Mouse (Mus musculus): ENCODE results near the gene 6430571L13Rik.

6430571L13Rik gene

DNA sequence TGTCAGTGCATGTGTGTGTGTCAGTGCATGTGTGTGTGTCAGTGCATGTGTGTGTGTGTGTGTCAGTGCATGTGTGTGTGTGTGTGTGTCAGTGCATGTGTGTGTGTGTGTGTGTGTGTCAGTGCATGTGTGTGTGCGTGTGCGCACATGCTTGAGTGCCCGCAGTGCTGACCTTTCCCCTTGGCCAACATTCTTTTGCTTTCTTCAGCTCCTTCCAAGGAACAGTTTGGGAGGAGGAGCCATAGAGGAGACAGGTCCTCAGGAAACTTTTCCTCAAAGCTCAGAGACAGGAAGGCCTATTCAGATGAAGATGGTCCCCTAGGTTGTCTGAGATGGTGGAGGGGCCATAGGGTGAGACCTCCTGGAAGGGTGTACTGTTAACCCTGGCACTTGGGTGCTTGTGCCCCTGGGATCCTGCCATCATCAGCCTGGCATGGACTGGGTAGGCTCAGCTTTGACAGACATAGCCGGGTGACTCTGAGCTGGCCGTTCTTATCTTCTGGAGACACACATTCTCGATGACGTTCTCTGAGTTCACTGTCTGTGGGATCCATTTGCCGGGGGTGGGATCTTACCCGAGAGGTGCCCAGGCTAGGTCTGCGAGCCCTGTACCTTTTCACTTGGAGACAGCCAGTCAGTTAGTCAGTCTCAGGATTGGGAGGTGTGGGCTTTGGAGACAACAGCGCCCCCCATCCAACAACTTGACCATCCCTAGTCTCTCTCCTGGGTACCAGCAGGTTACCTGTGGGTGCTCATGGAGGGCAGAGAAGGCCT is 33.1 kb upstream of the 6430571L13Rik start:
- no peak for DNase-seq

GRCm38 (mm10) chr9:107307886-107308285 is 32.5 kb upstream of the 6430571L13Rik start:
- no peak for DNase-seq

GRCm38 (mm10) chr9:107308346-107309000 is 31.9 kb upstream of the 6430571L13Rik start:
- DNase-seq, result no peak

GRCm38 (mm10) chr9:107309171-107309570 is 31.2 kb upstream of the 6430571L13Rik start:
- DNase-seq, result no peak

GRCm38 (mm10) chr9:107309600-107309999 is 30.8 kb upstream of the 6430571L13Rik start:
- no peak for DNase-seq

DNA sequence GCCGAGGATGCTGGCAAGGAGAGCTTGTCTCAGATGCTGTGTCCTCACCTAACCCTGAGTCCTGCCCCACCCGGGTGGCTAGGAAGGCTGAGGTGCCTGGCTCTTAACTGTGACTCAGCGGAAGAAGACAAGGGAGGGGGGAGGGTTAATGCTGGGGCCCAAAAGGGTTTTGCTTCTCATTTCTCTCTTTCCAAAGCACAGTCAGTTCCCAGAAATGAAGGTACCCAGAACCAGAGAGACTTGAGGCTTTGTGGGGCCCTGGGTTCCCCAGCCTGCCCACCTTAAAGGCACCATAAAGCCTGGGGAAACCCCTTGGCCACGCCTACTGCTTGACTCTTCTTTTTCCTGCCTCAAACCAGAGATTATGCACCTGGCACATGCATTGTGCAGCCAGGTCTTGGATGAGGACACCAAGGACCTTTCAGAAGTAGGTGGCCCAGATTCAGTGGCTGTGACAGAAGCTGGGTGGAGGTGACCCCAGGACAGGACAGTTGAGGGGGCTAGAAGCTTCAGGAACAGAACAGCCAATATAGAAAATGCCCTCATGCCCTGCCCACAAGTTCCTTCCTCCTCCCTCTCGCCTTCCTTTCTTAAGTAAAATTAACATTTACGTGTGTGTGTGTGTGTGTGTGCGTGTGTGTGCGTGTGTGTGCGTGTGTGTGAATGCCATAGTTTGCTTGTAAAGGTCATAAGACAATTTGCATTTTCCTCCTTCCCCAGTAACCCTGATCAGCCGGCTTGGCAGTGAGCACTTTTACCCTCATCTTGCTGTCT is 27.4 kb upstream of the 6430571L13Rik start:
- no peak for DNase-seq

DNA sequence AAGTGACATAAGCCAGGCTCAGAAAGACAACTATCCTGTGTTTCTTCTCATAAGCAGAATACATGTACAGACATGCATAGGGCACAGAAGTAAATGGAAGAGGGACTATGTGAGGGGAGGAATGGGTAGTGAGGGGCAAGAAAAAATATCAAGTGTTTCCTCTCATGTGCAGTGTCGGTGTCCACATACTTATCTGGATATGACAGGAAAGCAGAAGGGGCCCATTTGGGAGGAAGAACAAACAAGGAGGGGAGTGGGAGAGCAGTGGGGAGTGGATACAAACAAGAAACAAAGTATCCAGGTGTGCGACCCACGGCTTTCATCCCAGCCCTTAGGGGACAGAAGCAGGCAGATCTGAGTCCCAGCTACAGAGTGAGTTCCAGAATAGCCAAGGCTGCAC is 26.5 kb upstream of the 6430571L13Rik start:
- DNase-seq, result no peak

GRCm38 (mm10) chr9:107315791-107316190 is 24.6 kb upstream of the 6430571L13Rik start:
- DNase-seq, result no peak

DNA sequence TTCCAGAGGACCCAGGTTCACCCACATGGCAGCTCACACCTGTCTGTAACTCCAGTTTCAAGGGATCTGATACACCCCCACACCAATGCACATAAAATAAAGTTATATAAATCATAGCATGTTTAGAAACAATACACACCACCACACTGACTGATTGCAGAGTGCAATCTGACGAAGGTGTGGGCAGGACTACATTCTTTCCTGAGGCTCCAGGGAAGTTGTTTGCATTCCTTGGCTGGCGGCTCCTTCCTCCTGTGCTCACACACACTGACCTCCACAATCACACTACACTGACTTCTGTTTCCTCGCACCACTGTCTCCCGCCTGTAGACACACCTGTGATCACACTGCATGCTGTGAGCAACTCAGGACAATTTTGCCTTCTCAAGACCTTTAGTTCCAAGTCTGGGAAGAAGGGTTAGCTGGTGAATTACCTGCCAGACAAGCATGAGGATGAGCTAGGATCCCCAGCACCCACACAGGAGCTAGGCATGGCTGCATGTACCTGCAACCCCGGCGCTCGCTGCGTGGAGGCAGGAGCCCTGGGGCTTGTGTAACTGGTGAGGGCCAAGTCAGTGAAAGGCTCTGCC is 17.8 kb upstream of the 6430571L13Rik start:
- no peak for DNase-seq

- DNase-seq, result peak; percentile 64
These were observed 16.8 kb upstream of the 6430571L13Rik start for GRCm38 (mm10) chr9:107323558-107323957.

DNA sequence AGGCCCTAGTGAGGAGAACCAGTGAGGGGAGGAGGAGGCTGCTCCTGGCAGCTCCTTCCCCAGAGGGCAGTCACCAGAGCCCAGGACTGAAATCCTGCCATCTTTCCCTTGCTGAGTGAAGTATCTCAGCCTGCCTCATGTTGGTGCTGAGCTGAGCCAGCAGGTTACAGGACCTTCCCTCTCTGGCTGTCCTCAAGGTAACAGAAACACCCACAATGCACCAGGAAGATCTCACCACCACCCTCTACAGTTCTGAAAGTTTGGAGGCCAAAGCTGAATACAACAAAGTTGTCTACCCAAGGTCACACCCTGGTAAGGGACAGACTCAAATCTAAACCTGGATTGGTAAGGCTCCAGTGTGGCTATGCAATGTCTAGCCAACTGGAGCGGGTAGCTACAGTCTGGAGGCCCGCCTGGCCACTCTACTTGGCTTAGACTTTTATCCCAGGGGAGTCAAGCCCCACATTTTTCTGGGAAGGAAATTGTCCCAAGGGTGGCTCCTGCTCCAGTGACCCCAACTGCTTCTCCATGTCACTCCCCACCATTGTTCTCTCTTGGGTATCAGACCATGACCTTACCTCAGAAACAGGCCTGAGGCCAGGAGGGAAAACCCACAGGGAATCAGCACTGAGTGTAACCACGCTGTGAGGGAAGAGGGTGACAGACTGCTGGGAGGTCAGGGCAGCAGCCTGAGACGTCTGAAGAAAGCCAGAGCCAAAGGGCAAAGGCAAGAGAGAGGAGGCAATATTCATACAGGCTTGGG is 15.4 kb upstream of the 6430571L13Rik start:
- DNase-seq, result no peak

GRCm38 (mm10) chr9:107325904-107326303 is 14.5 kb upstream of the 6430571L13Rik start:
- no peak for DNase-seq

DNA sequence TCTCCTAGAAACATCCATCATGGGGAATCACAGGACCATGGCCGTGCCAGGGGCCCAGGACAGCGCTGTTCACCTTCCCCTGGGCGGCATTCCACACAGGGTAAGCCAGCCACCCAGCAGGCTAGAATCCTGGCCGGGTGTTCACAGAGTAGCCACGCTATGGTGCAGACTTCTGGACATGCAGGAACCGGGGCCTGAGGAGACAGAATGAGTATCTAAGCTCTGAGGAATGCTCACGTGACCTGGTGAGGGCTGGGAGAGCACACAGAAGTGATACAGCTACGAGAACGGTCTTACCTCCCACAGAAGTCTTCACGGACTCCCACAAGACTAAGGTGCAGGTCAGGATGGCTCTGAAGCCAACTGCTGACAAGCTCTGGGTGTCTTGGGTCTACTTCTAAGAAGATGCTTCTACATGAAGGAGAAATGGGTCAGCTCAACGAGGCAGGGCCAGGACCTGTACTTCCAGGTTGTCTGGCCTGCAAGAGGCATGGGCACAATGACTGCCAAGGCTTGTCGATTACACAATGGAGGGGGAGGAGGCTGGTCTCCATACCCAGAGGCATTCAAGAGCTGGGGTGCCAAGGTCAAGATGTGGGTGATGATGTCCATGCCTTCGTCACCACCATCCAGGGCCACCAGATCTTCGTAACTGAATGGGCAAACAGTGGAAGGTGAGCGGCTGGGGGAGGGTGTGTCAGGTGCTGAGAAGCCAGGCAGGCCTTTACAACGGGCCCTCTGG is 12.4 kb upstream of the 6430571L13Rik start:
- DNase-seq, result no peak

DNA sequence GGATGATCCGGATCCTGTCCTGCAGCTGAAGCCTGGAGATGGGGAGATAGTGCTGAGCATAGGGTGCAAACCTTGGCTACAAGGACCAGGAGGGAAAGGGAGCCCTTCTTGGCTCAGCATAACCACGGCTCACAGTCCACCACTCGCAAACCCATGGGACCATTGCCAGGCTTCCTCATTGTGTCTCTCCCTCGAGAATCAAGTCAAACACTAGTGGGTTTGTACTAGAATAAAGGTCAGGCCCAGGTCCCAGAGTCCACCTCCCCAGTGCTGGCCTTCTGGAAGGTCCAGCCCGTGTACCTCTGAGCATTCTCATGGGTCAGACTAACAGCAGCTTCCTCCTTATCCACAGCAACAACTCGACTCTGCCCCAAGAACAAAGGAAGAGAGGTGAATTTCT is 9.6 kb upstream of the 6430571L13Rik start:
- DNase-seq, result no peak

- DNase-seq, result no peak
These were observed 6.7 kb upstream of the 6430571L13Rik start for GRCm38 (mm10) chr9:107333686-107334085.

DNA sequence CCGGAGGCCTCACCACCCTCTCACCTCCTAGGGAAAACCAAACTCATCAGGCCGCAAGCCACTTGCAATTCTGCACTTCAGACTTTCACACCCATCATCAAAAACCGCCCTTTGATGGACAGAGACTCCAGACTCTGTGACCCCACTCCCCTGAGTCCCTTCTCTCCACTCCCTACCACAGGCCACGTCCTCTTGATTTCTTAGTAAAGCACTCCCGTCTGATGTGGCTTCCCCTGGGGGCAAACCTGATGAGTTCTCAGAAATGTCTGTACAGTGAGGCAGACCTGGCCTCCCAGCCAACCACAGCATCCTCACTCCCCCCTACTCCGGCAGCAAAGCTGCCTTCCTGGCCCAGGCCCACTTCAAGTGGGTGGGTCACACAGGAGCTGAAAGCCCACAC is 6.0 kb upstream of the 6430571L13Rik start:
- DNase-seq, result no peak

DNA sequence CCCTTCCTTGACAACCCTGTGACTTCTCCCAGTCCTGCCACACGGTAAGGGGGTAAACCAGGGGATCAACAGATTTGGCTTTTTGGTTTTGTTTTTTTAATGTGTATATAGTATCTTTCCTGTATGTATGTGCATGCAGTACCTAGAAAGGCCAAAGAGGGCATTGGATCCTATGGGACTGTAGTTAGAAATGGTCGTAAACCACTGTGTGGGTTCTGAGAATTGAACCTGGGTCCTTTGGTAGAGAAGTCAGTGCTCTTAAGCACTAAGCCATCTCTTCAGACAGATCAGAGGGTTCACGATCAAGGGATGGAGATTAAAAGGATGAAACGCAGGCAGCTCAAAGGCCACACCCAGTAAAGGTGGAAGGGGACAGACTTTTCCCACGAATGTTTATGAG is 5.4 kb upstream of the 6430571L13Rik start:
- DNase-seq, result no peak

- DNase-seq, result peak; percentile 79
These were observed 4.5 kb upstream of the 6430571L13Rik start for GRCm38 (mm10) chr9:107335909-107336308.

- DNase-seq, result no peak
These were observed 4.0 kb upstream of the 6430571L13Rik start for GRCm38 (mm10) chr9:107336386-107336785.

GRCm38 (mm10) chr9:107338172-107338883 is 2.1 kb upstream of the 6430571L13Rik start, which contains the start of gene Hemk1:
Gene Hemk1, minus strand, starts transcription at chr9:107338350.
- DNase-seq, result peak; percentile 74

Data from cerebellum, adult 8-10 months (tissue).